Mouse (Mus musculus) liver, embryonic 14 days (tissue): Measurements from ENCODE around the gene Gmppb. TPM values are rescaled to one million over a fixed set of nuclear protein-coding genes. Genes with fewer than 3 reads are reported as not detected.

ENCODE experiments used
- polyA plus RNA-seq: library from polyadenylated mRNA; depleted of rRNA; stranded (reverse); fragments of >200 nt; gene quantifications from 2 replicates; pipeline ENCODE4 v1.2.3, GENCODE M21; 2012; rRNA removed

Gene Gmppb
- polyA plus RNA-seq = 8.2 and 9.5 TPM in 2 replicates

DNA sequence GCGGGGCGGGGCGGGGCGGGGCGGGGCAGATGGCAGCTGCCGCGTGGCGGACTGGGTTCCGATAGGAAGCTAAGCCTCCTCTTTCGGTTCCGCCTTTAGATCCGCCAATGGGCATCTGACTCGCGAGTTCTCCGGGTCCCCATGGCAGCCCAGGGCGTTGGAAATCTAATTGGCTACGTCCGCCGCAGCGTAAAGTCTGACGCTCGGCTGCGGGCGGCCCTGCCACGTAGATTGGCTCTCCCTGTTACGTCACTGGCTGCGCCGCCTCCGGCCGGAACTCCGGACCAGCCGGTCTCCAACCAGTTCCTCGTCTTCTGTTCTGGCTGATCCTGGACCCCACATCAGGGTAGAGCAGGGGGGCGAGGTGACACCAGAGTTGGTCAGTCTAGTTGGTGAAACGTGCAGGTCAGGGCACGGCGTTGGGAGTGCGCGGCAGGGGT, at the start of gene Gmppb:
TSS of gene Gmppb (plus strand) at position 227 of the 440 bp plus-strand sequence.

DNA sequence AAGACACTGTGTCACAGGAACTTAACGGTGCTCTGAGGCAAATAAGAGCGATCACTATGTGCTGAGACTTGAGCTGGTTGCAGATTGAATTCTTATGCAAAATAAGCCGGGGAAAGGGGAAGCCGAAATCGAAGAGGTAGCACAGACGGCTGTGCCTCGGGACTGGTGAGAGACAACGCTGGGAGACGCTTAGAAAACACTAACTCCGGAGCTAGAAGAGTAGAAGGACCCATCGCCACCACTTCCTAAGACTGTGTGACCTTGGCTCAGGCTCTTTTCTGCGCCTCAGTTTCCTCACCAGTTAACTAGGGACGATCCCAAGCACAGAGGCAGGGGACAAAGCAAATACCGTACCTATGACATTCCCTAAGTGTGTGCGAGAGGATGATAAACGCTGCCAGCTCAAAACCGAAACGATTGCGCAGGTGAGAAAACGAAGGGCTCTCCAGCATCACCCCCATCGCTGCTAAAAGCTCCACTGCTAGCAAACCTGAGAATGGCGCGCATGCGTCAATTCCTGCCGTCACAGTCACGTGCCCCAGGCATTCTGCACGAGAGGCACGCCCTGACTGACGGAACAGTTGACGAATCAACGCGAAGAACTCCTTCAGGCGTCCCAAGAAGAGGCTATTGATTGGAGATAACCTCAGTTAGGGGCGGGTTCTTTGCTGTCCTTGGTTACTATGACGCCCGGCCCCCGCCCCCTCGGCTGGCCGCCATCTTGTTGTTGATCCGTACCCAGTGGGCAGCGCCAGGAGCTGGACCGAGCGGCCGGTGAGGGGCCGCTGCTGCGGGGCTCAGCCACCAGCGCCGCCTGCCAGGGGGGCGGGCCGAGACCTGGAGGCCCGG, 46.9 kb upstream of the Gmppb start, which contains the start of gene Ip6k1:
TSS of gene Ip6k1 (plus strand) at position 580 of the 849 bp plus-strand sequence.

GRCm38 (mm10) chr9:108052885-108053664, 4.0 kb downstream of the Gmppb start, which contains the start of gene Amigo3:
TSS of gene Amigo3 (plus strand) at chr9:108053159.

DNA sequence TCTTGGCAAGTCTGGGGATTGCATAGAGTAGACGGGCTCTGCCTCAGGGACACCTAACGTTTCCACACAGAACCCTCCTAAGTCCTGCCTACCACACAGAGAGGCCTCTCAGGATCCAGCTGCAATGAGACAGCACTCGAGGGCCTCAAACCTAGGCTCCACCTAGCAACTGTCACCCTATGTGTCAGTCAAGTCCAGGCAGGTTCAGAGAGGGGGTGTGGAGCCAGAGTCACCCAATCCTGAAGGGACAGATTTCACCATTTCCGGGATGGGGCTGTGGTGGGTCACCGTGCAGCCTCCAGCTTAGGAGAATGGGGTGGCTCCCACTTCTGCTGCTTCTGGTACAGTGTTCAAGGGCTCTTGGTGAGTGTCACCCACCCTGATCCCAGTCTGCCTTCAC, 31.1 kb downstream of the Gmppb start, which contains the start of gene Mst1:
TSS of gene Mst1 (plus strand) at position 269 of the 400 bp plus-strand sequence.

GRCm38 (mm10) chr9:108082988-108083431, 34.0 kb downstream of the Gmppb start, which contains the start of gene Rnf123:
TSS of gene Rnf123 (minus strand) at chr9:108083346.

GRCm38 (mm10) chr9:108094184-108094941, 45.3 kb downstream of the Gmppb start, which contains the start of gene Apeh:
TSS of gene Apeh (minus strand) at chr9:108094606.

Other genes starting within 250 kb of the Gmppb start
- gene Rbm6, start 176.0 kb upstream of the Gmppb start, polyA plus RNA-seq = 21.5 and 22.3 TPM in 2 replicates
- gene Mon1a, start 161.1 kb upstream of the Gmppb start, polyA plus RNA-seq = 3.8 and 3.9 TPM in 2 replicates
- gene Mst1r, start 142.4 kb upstream of the Gmppb start, polyA plus RNA-seq = 0.98 and 1.0 TPM in 2 replicates
- gene Actl11, start 120.8 kb upstream of the Gmppb start, polyA plus RNA-seq = not detected in 2 replicates
- gene Camkv, start 113.6 kb upstream of the Gmppb start, polyA plus RNA-seq = 0.10 and 0.13 TPM in 2 replicates
- 6.3 and 8.5 TPM in 2 replicates for gene Traip, start 99.1 kb upstream of the Gmppb start, polyA plus RNA-seq
- gene Uba7, start 73.7 kb upstream of the Gmppb start, polyA plus RNA-seq = 73.2 and 97.2 TPM in 2 replicates
- 0.65 and 0.71 TPM in 2 replicates for gene Gm20661, start 66.2 kb upstream of the Gmppb start, polyA plus RNA-seq
- 27.4 and 29.9 TPM in 2 replicates for gene Inka1, start 63.4 kb upstream of the Gmppb start, polyA plus RNA-seq
- gene Cdhr4, start 56.7 kb upstream of the Gmppb start, polyA plus RNA-seq = 2.4 and 3.3 TPM in 2 replicates
- gene Gm20662, start 52.9 kb upstream of the Gmppb start, polyA plus RNA-seq = 0.58 and 0.95 TPM in 2 replicates
- 27.1 and 30.8 TPM in 2 replicates for gene Ip6k1, start 46.7 kb upstream of the Gmppb start, polyA plus RNA-seq
- gene Amigo3, start 3.9 kb downstream of the Gmppb start, polyA plus RNA-seq = 0.42 and 0.55 TPM in 2 replicates
- gene Mst1, start 31.2 kb downstream of the Gmppb start, polyA plus RNA-seq = 17.8 and 19.6 TPM in 2 replicates
- 105 and 129 TPM in 2 replicates for gene Rnf123, start 34.1 kb downstream of the Gmppb start, polyA plus RNA-seq
- gene Apeh, start 45.4 kb downstream of the Gmppb start, polyA plus RNA-seq = 116 and 139 TPM in 2 replicates
- gene Bsn, start 141.1 kb downstream of the Gmppb start, polyA plus RNA-seq = 0.86 and 0.89 TPM in 2 replicates
- gene Dag1, start 214.7 kb downstream of the Gmppb start, polyA plus RNA-seq = 4.5 and 5.6 TPM in 2 replicates
- gene Nicn1, start 241.2 kb downstream of the Gmppb start, polyA plus RNA-seq = 2.7 and 3.1 TPM in 2 replicates
- 6.6 and 7.8 TPM in 2 replicates for gene Amt, start 247.6 kb downstream of the Gmppb start, polyA plus RNA-seq